Mouse (Mus musculus) adrenal gland, adult 18-20 months (tissue): ENCODE measurements around the gene Cfap58. TPM values are rescaled to one million over a fixed set of nuclear protein-coding genes. Genes with fewer than 3 reads are reported as not detected.

Experiments
- DNase-seq, 2 experiments: peaks; one replicate each; pipeline ENCODE4 v3.0.0; 2021 to 2022; ENCODE audit warnings: low spot score in 2 of 2
- microRNA-seq, 2 experiments: library from miRNA; unstranded; fragments of <30 nt; microRNA quantifications; one replicate each; pipeline ENCODE4 v1.2.0; 2021; ENCODE audit warnings: borderline number of aligned reads in 2 of 2
- total RNA-seq, 2 experiments: library from RNA; stranded (reverse); gene quantifications; 1 replicate in 1 of 2; 2 replicates in 1 of 2; pipeline ENCODE4 v1.2.3; 2021

Cfap58 gene
- total RNA-seq, 2 experiments from 2014 or later, result 0.10 TPM; not detected in 1

DNA sequence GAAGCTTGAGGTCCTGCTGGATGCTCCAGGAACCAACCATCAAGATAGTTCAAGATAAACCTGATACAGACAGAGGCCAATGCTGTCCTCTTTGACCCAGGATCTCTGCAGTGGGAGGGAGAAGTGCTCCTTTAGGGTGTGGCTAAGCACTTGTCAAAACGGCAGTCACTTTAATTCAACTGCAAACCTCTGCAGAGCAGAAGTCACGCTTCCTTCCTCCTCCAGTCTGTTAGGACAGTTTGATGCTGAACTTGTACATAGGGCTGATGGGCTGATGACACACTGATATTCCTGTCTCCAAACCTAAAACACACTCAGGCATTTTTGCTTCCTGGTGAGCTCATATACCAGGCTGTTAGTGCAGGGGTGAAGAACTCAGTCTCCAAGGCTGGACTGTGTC, 125.8 kb downstream of the Cfap58 start:
- no peak for DNase-seq

GRCm38 (mm10) chr19:48079718-48080117, 142.2 kb downstream of the Cfap58 start:
- DNase-seq, result no peak

GRCm38 (mm10) chr19:48081456-48081855, 144.0 kb downstream of the Cfap58 start:
- DNase-seq, result no peak

Small RNA genes lying within 50 kb of the gene (microRNA-seq; reads per million reads assigned to microRNA genes)
- 0 reads per million in 2 experiments for gene Gm22240

Other genes starting within 250 kb of the Cfap58 start
- not detected for gene Col17a1, start 245.6 kb upstream of the Cfap58 start, total RNA-seq
- gene Sfr1, start 206.0 kb upstream of the Cfap58 start, total RNA-seq, result 10 to 100 TPM; 66.8 to 84.5 TPM
- 100 to 1,000 TPM in 1 of 2 experiments, 10 to 100 TPM in 1; 82.8 to 101 TPM for gene Gsto1, start 82.7 kb upstream of the Cfap58 start, total RNA-seq
- gene Gsto2, start 72.1 kb upstream of the Cfap58 start, total RNA-seq, result 1 to 10 TPM; 2.1 to 3.1 TPM
- not detected for gene Cfap43, start 18.4 kb upstream of the Cfap58 start, total RNA-seq
- gene Itprip, start 18.4 kb upstream of the Cfap58 start, total RNA-seq, result 10 to 100 TPM; 16.8 to 17.7 TPM